Mouse (Mus musculus) intestine, postnatal 0 days (tissue): ENCODE data around the gene Asl. TPM values are rescaled to one million over a fixed set of nuclear protein-coding genes. Genes with fewer than 3 reads are reported as not detected.

ENCODE experiments used
- ATAC-seq: fragments of 200-750 bp; cut with Nextera tagmentation; 2 replicates; pipeline ENCODE4 v1.8.0; 2017; ENCODE audit warnings: mild to moderate bottlenecking, moderate TSS enrichment, moderate library complexity
- H3K27ac ChIP-seq: fragments of 300-500 bp; sonication (generic); 2 replicates; pipeline ENCODE4 v1.5.1; 2014; ENCODE audit warnings: mild to moderate bottlenecking, low read depth, low read length, moderate library complexity
- H3K27me3 ChIP-seq: fragments of 300-500 bp; sonication (generic); replicated peaks from 2 replicates; pipeline ENCODE4 v1.6.1; 2014; ENCODE audit warnings: low read length, mixed read lengths; ENCODE audit not compliant: control insufficient read depth, insufficient read depth
- H3K36me3 ChIP-seq: fragments of 300-500 bp; sonication (generic); 2 replicates; pipeline ENCODE4 v1.6.1; 2014; ENCODE audit warnings: mild to moderate bottlenecking, moderate library complexity; ENCODE audit not compliant: control insufficient read depth, insufficient read depth
- H3K4me1 ChIP-seq: fragments of 300-500 bp; sonication (generic); replicated peaks from 2 replicates; pipeline ENCODE4 v1.6.1; 2014; ENCODE audit warnings: antibody characterized with exemption, low read length, mixed read lengths; ENCODE audit not compliant: control insufficient read depth, insufficient read depth
- H3K4me2 ChIP-seq: fragments of 300-500 bp; sonication (generic); replicated peaks from 2 replicates; pipeline ENCODE4 v1.6.1; 2014; ENCODE audit warnings: low read depth, mild to moderate bottlenecking, moderate library complexity
- H3K4me3 ChIP-seq: fragments of 300-500 bp; sonication (generic); 2 replicates; pipeline ENCODE4 v1.5.1; 2014; ENCODE audit warnings: low read depth, low read length
- H3K9ac ChIP-seq: fragments of 300-500 bp; sonication (generic); 2 replicates; pipeline ENCODE4 v1.6.1; 2014; ENCODE audit warnings: mild to moderate bottlenecking, low read depth, low read length
- H3K9me3 ChIP-seq: fragments of 300-500 bp; sonication (generic); 2 replicates; pipeline ENCODE4 v1.6.1; 2016; ENCODE audit warnings: mixed run types; ENCODE audit not compliant: control insufficient read depth
- CTCF ChIP-seq: sonication (generic); IDR thresholded peaks from 2 replicates; pipeline ENCODE4 v1.5.1; 2016; ENCODE audit warnings: low read depth, mild to moderate bottlenecking, control low read depth, antibody characterized with exemption, moderate library complexity
- WGBS: fragments of 180-500 bp; shearing (Covaris S2); extraction: QIAGEN DNeasy Blood & Tissue Kit; methylation state at CpG from one replicate; pipeline ENCODE4 v1.1.7; 2014; 5-methylcytosine and 5-hydroxymethylcytosine counted together
- polyA plus RNA-seq: library from polyadenylated mRNA; unstranded; fragments of >200 nt; fragmentation: Nextera tagmentation; extraction: Ambion mirVana; gene quantifications from 2 replicates; pipeline ENCODE4 v1.2.1, GENCODE M21; 2015

Asl gene
- polyA plus RNA-seq, 1 experiment from 2014 or later = 148 TPM

GRCm38 (mm10) chr5:130067841-130068264 is 38.8 kb upstream of the Asl start:
- no peak for ATAC-seq
- no peak overlapping the region for H3K4me3 ChIP-seq
- H3K9ac ChIP-seq = no peak overlapping the region
- no peak overlapping the region for H3K27ac ChIP-seq
- TF ChIP-seq CTCF = no peak
- no peak overlapping the region for H3K4me2 ChIP-seq
- H3K4me1 ChIP-seq = no peaks in the 10 kb centered on the region
- H3K27me3 ChIP-seq = no peaks in the 10 kb centered on the region
- H3K9me3 ChIP-seq = no peaks in the 10 kb centered on the region
- H3K36me3 ChIP-seq = no peaks in the 10 kb centered on the region
- 58% methylated on average over 3 of the region's 3 CpGs for WGBS

- WGBS = 100% methylated on average over 1 of the region's 1 CpGs
- peaks cover 4% of the 10 kb centered on the region; the same call in 1 of the 2 replicates for H3K36me3 ChIP-seq
- H3K9me3 ChIP-seq = no peaks in the 10 kb centered on the region
- no peak overlapping the region for H3K27ac ChIP-seq
- H3K9ac ChIP-seq = no peak overlapping the region
- H3K4me1 ChIP-seq = no peaks in the 10 kb centered on the region
- H3K4me3 ChIP-seq = no peak overlapping the region
- peak; percentile 59 for TF ChIP-seq CTCF
- no peak overlapping the region for H3K4me2 ChIP-seq
- H3K27me3 ChIP-seq = no peaks in the 10 kb centered on the region
- no peak for ATAC-seq
Observed at GRCm38 (mm10) chr5:130065579-130065978, 36.5 kb upstream of the Asl start.

- WGBS = 74% methylated on average over 2 of the region's 2 CpGs
- H3K27ac ChIP-seq = no peak overlapping the region
- no peak overlapping the region for H3K9ac ChIP-seq
- peaks cover 18% of the 10 kb centered on the region; the same call in 1 of the 2 replicates for H3K36me3 ChIP-seq
- no peaks in the 10 kb centered on the region for H3K9me3 ChIP-seq
- no peaks in the 10 kb centered on the region for H3K4me1 ChIP-seq
- H3K4me2 ChIP-seq = no peak overlapping the region
- TF ChIP-seq CTCF = no peak
- no peaks in the 10 kb centered on the region for H3K27me3 ChIP-seq
- H3K4me3 ChIP-seq = no peak overlapping the region
- no peak for ATAC-seq
Observed at GRCm38 (mm10) chr5:130063760-130064159, 34.7 kb upstream of the Asl start.

GRCm38 (mm10) chr5:130062096-130062495 is 33.0 kb upstream of the Asl start:
- 61% methylated on average over 2 of the region's 2 CpGs for WGBS
- no peak for ATAC-seq
- H3K27me3 ChIP-seq = no peaks in the 10 kb centered on the region
- H3K9me3 ChIP-seq = no peaks in the 10 kb centered on the region
- H3K4me1 ChIP-seq = no peaks in the 10 kb centered on the region
- no peak overlapping the region for H3K4me2 ChIP-seq
- TF ChIP-seq CTCF = no peak
- no peak overlapping the region for H3K4me3 ChIP-seq
- H3K27ac ChIP-seq = peak overlapping the region; percentile 28; the same call in 1 of the 2 replicates
- no peak overlapping the region for H3K9ac ChIP-seq
- peaks cover 21% of the 10 kb centered on the region; the same call in 1 of the 2 replicates for H3K36me3 ChIP-seq

GRCm38 (mm10) chr5:130060329-130060665 is 31.2 kb upstream of the Asl start:
- H3K9ac ChIP-seq = no peak overlapping the region
- no peaks in the 10 kb centered on the region for H3K27me3 ChIP-seq
- no peak overlapping the region for H3K4me3 ChIP-seq
- no peak for ATAC-seq
- WGBS = 76% methylated on average over 4 of the region's 4 CpGs
- TF ChIP-seq CTCF = no peak
- H3K9me3 ChIP-seq = no peaks in the 10 kb centered on the region
- no peak overlapping the region for H3K4me2 ChIP-seq
- H3K27ac ChIP-seq = peak overlapping the region; percentile 57; the same call in 1 of the 2 replicates
- no peaks in the 10 kb centered on the region for H3K4me1 ChIP-seq
- peaks cover 21% of the 10 kb centered on the region; the same call in 1 of the 2 replicates for H3K36me3 ChIP-seq

- H3K9me3 ChIP-seq = no peaks in the 10 kb centered on the region
- no peaks in the 10 kb centered on the region for H3K27me3 ChIP-seq
- no peak overlapping the region for H3K4me2 ChIP-seq
- 73% methylated on average over 12 of the region's 12 CpGs for WGBS
- peak overlapping the region; percentile 57 for H3K27ac ChIP-seq
- no peak overlapping the region for H3K4me3 ChIP-seq
- no peaks in the 10 kb centered on the region for H3K4me1 ChIP-seq
- peak; percentile 38; the same call in 1 of the 2 replicates for ATAC-seq
- TF ChIP-seq CTCF = no peak
- peaks cover 24% of the 10 kb centered on the region; the same call in 1 of the 2 replicates for H3K36me3 ChIP-seq
- H3K9ac ChIP-seq = no peak overlapping the region
Observed at GRCm38 (mm10) chr5:130059413-130060328, 30.6 kb upstream of the Asl start.
